Mouse (Mus musculus) cerebellum, adult 2 months (tissue): Measurements from ENCODE around the gene Tln2.

ENCODE experiments used
- CTCF ChIP-seq: fragments of 200-500 bp; IDR thresholded peaks from 2 replicates; pipeline ENCODE4 v1.5.1; 2011; ENCODE audit warnings: low read depth, mild to moderate bottlenecking, control low read depth, low read length, moderate library complexity, borderline replicate concordance; ENCODE audit not compliant: insufficient read depth
- POLR2A ChIP-seq: fragments of 200-500 bp; IDR thresholded peaks from 2 replicates; pipeline ENCODE4 v1.6.1; 2011; ENCODE audit warnings: low read length, control low read depth, borderline replicate concordance; ENCODE audit not compliant: insufficient read depth

- TF ChIP-seq CTCF (peak; percentile 41; the same call in 1 of the 2 replicates), POLR2A (no peak)
Measured at GRCm38 (mm10) chr9:67220388-67220787, 339.1 kb downstream of the Tln2 start.
